ENCODE assay signal across 27 mouse cellular contexts in the genomic region with DNA sequence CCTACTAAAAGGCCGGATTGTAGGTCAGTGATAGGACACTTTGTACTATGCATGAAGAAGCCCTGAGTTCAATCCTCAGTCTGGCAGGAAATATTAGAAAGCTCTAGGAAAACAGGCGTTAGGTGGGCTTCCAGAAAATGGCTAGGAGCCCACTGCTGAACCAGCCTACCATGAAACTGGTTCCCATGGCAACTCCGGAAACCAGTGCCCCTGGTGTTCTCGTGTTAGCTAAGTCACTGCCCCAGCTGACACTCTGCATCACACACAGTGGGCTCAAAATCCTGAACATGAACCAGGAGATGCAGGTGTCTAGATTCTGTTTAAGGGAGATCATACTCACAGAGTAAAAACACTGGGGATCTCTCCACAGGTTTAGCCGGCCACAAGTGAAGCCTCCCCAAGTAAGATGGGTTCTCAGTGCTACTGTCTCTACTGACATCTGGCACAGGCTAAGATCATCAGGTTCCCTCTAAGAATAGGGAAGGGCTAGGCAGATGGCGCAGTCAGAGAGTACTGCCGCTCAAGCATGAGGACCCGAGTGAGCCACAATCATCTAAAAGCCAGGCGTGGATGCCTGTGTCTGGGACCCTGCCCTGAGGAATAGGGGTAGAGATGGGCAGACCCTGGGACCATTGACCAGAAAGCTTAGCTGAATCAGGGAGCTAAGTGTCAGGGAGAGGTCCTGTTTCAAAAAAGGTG. TPM values are rescaled to one million over a fixed set of nuclear protein-coding genes. Genes with fewer than 3 reads are reported as not detected.
DNase-seq lines count a peak whose midpoint lies in the region; ATAC-seq and TF ChIP-seq lines count a peak whose summit lies in the region.
"Had no signal": no experiment of that assay in that cellular context is flagged by ENCODE, and none has a peak within 500 bp of the region (broad histone marks: within the 10 kb centered on the region; RNA-seq: fewer than 3 reads in every experiment).

No protein-coding gene starts in this region.

- 57% methylated on average over 9 of the region's 9 CpGs for WGBS in hindbrain, embryonic 16.5 days
- WGBS in hindbrain, embryonic 12.5 days: 64% methylated on average over 9 of the region's 9 CpGs
- WGBS in midbrain, embryonic 11.5 days: 64% methylated on average over 9 of the region's 9 CpGs
- WGBS in midbrain, embryonic 13.5 days: 64% methylated on average over 9 of the region's 9 CpGs

- peak; percentile 74 for DNase-seq in midbrain, embryonic 11.5 days (ENCODE audit: low spot score, missing footprints)
- peak; percentile 40 for DNase-seq in brain, embryonic 14.5 days (ENCODE audit: low read depth)
- peak; percentile 56 for DNase-seq in retina, embryonic 14.5 days (ENCODE audit: low spot score)
- DNase-seq in natural killer cell, adult 2 months (ENCODE audit: low spot score in 2 of 2): no peak
- DNase-seq: adrenal gland, adult 8-10 months; adrenal gland, postnatal 25 days; cerebellum, adult 2 months; cerebellum, adult 9-11 months; cerebellum, postnatal 36 days; embryo, embryonic 11 days; gastrocnemius, postnatal 25 days; heart, adult 2 months had no signal

- H3K4me2 ChIP-seq in hindbrain, embryonic 16.5 days (ENCODE audit: low read length): no peak overlapping the region
- H3K4me2 ChIP-seq in hindbrain, embryonic 12.5 days (replicated peaks): no peak overlapping the region
- H3K4me2 ChIP-seq in midbrain, embryonic 11.5 days: no peak overlapping the region
- no peak overlapping the region for H3K4me2 ChIP-seq in midbrain, embryonic 13.5 days (replicated peaks)
- H3K4me2 ChIP-seq: embryonic facial prominence, embryonic 13.5 days; forebrain, embryonic 12.5 days; forebrain, embryonic 15.5 days; hindbrain, embryonic 13.5 days; intestine, embryonic 15.5 days had no signal

- no peaks in the 10 kb centered on the region for H3K36me3 ChIP-seq in hindbrain, embryonic 16.5 days (ENCODE audit: control insufficient read depth, insufficient read depth, low read length)
- H3K36me3 ChIP-seq in hindbrain, embryonic 12.5 days: no peaks in the 10 kb centered on the region
- H3K36me3 ChIP-seq in midbrain, embryonic 11.5 days (ENCODE audit: control insufficient read depth, insufficient read depth, low read length): no peaks in the 10 kb centered on the region
- H3K36me3 ChIP-seq in midbrain, embryonic 13.5 days: no peaks in the 10 kb centered on the region
- H3K36me3 ChIP-seq: embryonic facial prominence, embryonic 10.5 days; embryonic facial prominence, embryonic 13.5 days; forebrain, embryonic 12.5 days; forebrain, embryonic 15.5 days; heart, embryonic 10.5 days; hindbrain, embryonic 13.5 days; intestine, embryonic 15.5 days had no signal

- H3K9ac ChIP-seq in hindbrain, embryonic 16.5 days (ENCODE audit: low read depth, low read length): no peak overlapping the region
- no peak overlapping the region for H3K9ac ChIP-seq in hindbrain, embryonic 12.5 days
- H3K9ac ChIP-seq in midbrain, embryonic 11.5 days (ENCODE audit: low read length): no peak overlapping the region
- H3K9ac ChIP-seq in midbrain, embryonic 13.5 days (replicated peaks): no peak overlapping the region
- H3K9ac ChIP-seq: embryonic facial prominence, embryonic 13.5 days; forebrain, embryonic 12.5 days; forebrain, embryonic 15.5 days; hindbrain, embryonic 13.5 days; intestine, embryonic 15.5 days had no signal

- no peak for TF ChIP-seq POLR2A in brain, embryonic 14.5 days (IDR thresholded peaks at IDR 0.05; ENCODE audit: borderline replicate concordance, extremely low read depth, insufficient read depth, insufficient read length, poor library complexity, severe bottlenecking)

- no peak overlapping the region for H3K27ac ChIP-seq in hindbrain, embryonic 16.5 days (ENCODE audit: low read depth, low read length)
- no peak overlapping the region for H3K27ac ChIP-seq in hindbrain, embryonic 12.5 days
- H3K27ac ChIP-seq in midbrain, embryonic 11.5 days (ENCODE audit: low read depth, low read length): no peak overlapping the region
- no peak overlapping the region for H3K27ac ChIP-seq in midbrain, embryonic 13.5 days
- H3K27ac ChIP-seq: embryonic facial prominence, embryonic 10.5 days; embryonic facial prominence, embryonic 13.5 days; forebrain, embryonic 12.5 days; forebrain, embryonic 15.5 days; heart, adult 2 months; heart, embryonic 10.5 days; hindbrain, embryonic 13.5 days; intestine, embryonic 15.5 days had no signal

- peak; percentile 67 for ATAC-seq in hindbrain, embryonic 16.5 days
- ATAC-seq in hindbrain, embryonic 12.5 days (ENCODE audit: low FRiP score): no peak
- ATAC-seq in midbrain, embryonic 11.5 days (ENCODE audit: low FRiP score): no peak
- ATAC-seq in midbrain, embryonic 13.5 days: no peak
- ATAC-seq: CD4-positive, CD25-positive, alpha-beta regulatory T cell, adult 4 months; forebrain, embryonic 15.5 days; intestine, embryonic 15.5 days had no signal

- H3K27me3 ChIP-seq in hindbrain, embryonic 16.5 days (replicated peaks; ENCODE audit: control insufficient read depth, insufficient read depth, low read length): no peaks in the 10 kb centered on the region
- no peaks in the 10 kb centered on the region for H3K27me3 ChIP-seq in hindbrain, embryonic 12.5 days
- H3K27me3 ChIP-seq in midbrain, embryonic 11.5 days (ENCODE audit: control insufficient read depth, insufficient read depth, low read length): no peaks in the 10 kb centered on the region
- H3K27me3 ChIP-seq in midbrain, embryonic 13.5 days: peaks cover 3% of the 10 kb centered on the region; the same call in 1 of the 2 replicates
- H3K27me3 ChIP-seq: forebrain, embryonic 15.5 days; intestine, embryonic 15.5 days had no signal

- peaks cover 3% of the 10 kb centered on the region; the same call in 1 of the 2 replicates for H3K4me1 ChIP-seq in hindbrain, embryonic 16.5 days (ENCODE audit: control insufficient read depth, insufficient read depth, low read depth, low read length)
- H3K4me1 ChIP-seq in hindbrain, embryonic 12.5 days: peaks cover 6% of the 10 kb centered on the region
- H3K4me1 ChIP-seq in midbrain, embryonic 11.5 days (ENCODE audit: control insufficient read depth, insufficient read depth, low read length): peaks cover 2% of the 10 kb centered on the region; the same call in 1 of the 2 replicates
- no peaks in the 10 kb centered on the region; the same call in 1 of the 2 replicates for H3K4me1 ChIP-seq in midbrain, embryonic 13.5 days (replicated peaks)
- H3K4me1 ChIP-seq: embryonic facial prominence, embryonic 13.5 days; forebrain, embryonic 12.5 days; intestine, embryonic 15.5 days had no signal

- no peak overlapping the region for H3K4me3 ChIP-seq in hindbrain, embryonic 16.5 days (ENCODE audit: low read length)
- no peak overlapping the region for H3K4me3 ChIP-seq in hindbrain, embryonic 12.5 days
- H3K4me3 ChIP-seq in midbrain, embryonic 11.5 days (ENCODE audit: low read depth, low read length): no peak overlapping the region
- no peak overlapping the region for H3K4me3 ChIP-seq in midbrain, embryonic 13.5 days (replicated peaks)
- H3K4me3 ChIP-seq: embryonic facial prominence, embryonic 10.5 days; embryonic facial prominence, embryonic 13.5 days; erythroblast, embryonic 14.5 days; forebrain, embryonic 12.5 days; forebrain, embryonic 15.5 days; heart, adult 2 months; heart, embryonic 10.5 days; hindbrain, embryonic 13.5 days; intestine, embryonic 15.5 days had no signal

- no peak for TF ChIP-seq CTCF in brain, embryonic 14.5 days (IDR thresholded peaks at IDR 0.05; ENCODE audit: borderline replicate concordance, extremely low read depth, insufficient read depth, insufficient read length)

- no peaks in the 10 kb centered on the region for H3K9me3 ChIP-seq in hindbrain, embryonic 16.5 days (ENCODE audit: control insufficient read depth, low read length)
- no peaks in the 10 kb centered on the region for H3K9me3 ChIP-seq in hindbrain, embryonic 12.5 days (replicated peaks)
- no peaks in the 10 kb centered on the region for H3K9me3 ChIP-seq in midbrain, embryonic 11.5 days (ENCODE audit: control insufficient read depth, low read length)
- no peaks in the 10 kb centered on the region for H3K9me3 ChIP-seq in midbrain, embryonic 13.5 days
- H3K9me3 ChIP-seq: embryonic facial prominence, embryonic 10.5 days; embryonic facial prominence, embryonic 13.5 days; forebrain, embryonic 12.5 days; forebrain, embryonic 15.5 days; heart, embryonic 10.5 days; hindbrain, embryonic 13.5 days; intestine, embryonic 15.5 days had no signal

RNA-seq across cellular contexts. Expression of gene Atoh8, which starts 32.9 kb away (rescaled TPM):
- polyA plus RNA-seq in hindbrain, embryonic 16.5 days (2015; fragmentation: Nextera tagmentation; extraction: Ambion mirVana): 3.9 and 4.7 TPM in 2 replicates
- 12.4 and 13.7 TPM in 2 replicates for polyA plus RNA-seq in hindbrain, embryonic 12.5 days (2016; fragmentation: Nextera tagmentation; extraction: Ambion mirVana)
- polyA plus RNA-seq in midbrain, embryonic 11.5 days (2014; fragmentation: Nextera tagmentation; extraction: Ambion mirVana): 4.8 and 6.1 TPM in 2 replicates
- polyA plus RNA-seq in midbrain, embryonic 13.5 days (2015; fragmentation: Nextera tagmentation; extraction: Ambion mirVana): 2.2 and 3.8 TPM in 2 replicates
- 2.7 and 3.7 TPM in 2 replicates for polyA plus RNA-seq in brain, embryonic 14.5 days (2012; rRNA removed)
- polyA plus RNA-seq: CD4-positive, CD25-positive, alpha-beta regulatory T cell, adult 4 months; erythroblast, embryonic 14.5 days had no signal

RNA-seq across cellular contexts. Expression of gene Sftpb, which starts 36.1 kb away (rescaled TPM):
- 0.61 and 0.70 TPM in 2 replicates for polyA plus RNA-seq in hindbrain, embryonic 16.5 days (2015; fragmentation: Nextera tagmentation; extraction: Ambion mirVana)
- not detected in 2 replicates for polyA plus RNA-seq in hindbrain, embryonic 12.5 days (2016; fragmentation: Nextera tagmentation; extraction: Ambion mirVana)
- polyA plus RNA-seq in midbrain, embryonic 11.5 days (2014; fragmentation: Nextera tagmentation; extraction: Ambion mirVana): not detected in 2 replicates
- not detected in 2 replicates for polyA plus RNA-seq in midbrain, embryonic 13.5 days (2015; fragmentation: Nextera tagmentation; extraction: Ambion mirVana)
- polyA plus RNA-seq in brain, embryonic 14.5 days (2012; rRNA removed): 0.13 and 0.16 TPM in 2 replicates
- polyA plus RNA-seq: C2C12; CD4-positive, CD25-positive, alpha-beta regulatory T cell, adult 4 months; cerebellum, adult 2 months; cortical plate, adult 2 months; embryonic facial prominence, embryonic 10.5 days; erythroblast, embryonic 14.5 days; forebrain, embryonic 12.5 days; heart, embryonic 14.5 days; intestine, embryonic 15.5 days had no signal

Comparison
In these comparisons a context has a peak if more than half of its experiments do, and no peak if none do; other contexts are left out.
1. DNase-seq: peak in midbrain, embryonic 11.5 days (single experiment), brain, embryonic 14.5 days (single experiment) and retina, embryonic 14.5 days (single experiment); none in natural killer cell, adult 2 months (0 of 2).